Mouse (Mus musculus) heart, postnatal 0 days (tissue): ENCODE data around the gene Fgfr2. TPM values are rescaled to one million over a fixed set of nuclear protein-coding genes. Genes with fewer than 3 reads are reported as not detected.

Source experiments
- ATAC-seq: fragments of 200-750 bp; cut with Nextera tagmentation; 2 replicates; pipeline ENCODE4 v1.8.0; 2017; ENCODE audit warnings: low read depth, moderate number of reproducible peaks, moderate library complexity; ENCODE audit not compliant: insufficient read depth
- DNase-seq: peaks from one replicate; pipeline ENCODE4 v3.0.0-alpha.2; 2016; ENCODE audit warnings: low spot score
- H3K27ac ChIP-seq: fragments of 300-500 bp; sonication (generic); 2 replicates; pipeline ENCODE4 v1.5.1; 2014; ENCODE audit warnings: low read depth, mild to moderate bottlenecking
- H3K27me3 ChIP-seq: fragments of 300-500 bp; sonication (generic); 2 replicates; pipeline ENCODE4 v1.6.1; 2014; ENCODE audit warnings: low read length, mixed read lengths; ENCODE audit not compliant: control insufficient read depth, insufficient read depth
- H3K36me3 ChIP-seq: fragments of 300-500 bp; sonication (generic); replicated peaks from 2 replicates; pipeline ENCODE4 v1.6.1; 2014; ENCODE audit warnings: low read length, mixed read lengths; ENCODE audit not compliant: control insufficient read depth, insufficient read depth
- H3K4me1 ChIP-seq: fragments of 300-500 bp; sonication (generic); 2 replicates; pipeline ENCODE4 v1.6.1; 2014; ENCODE audit warnings: antibody characterized with exemption; ENCODE audit not compliant: control insufficient read depth, insufficient read depth
- H3K4me2 ChIP-seq: fragments of 300-500 bp; sonication (generic); 2 replicates; pipeline ENCODE4 v1.6.1; 2014; ENCODE audit warnings: low read depth, mild to moderate bottlenecking, low read length, moderate library complexity
- H3K4me3 ChIP-seq: fragments of 300-500 bp; sonication (generic); 2 replicates; pipeline ENCODE4 v1.5.1; 2014; ENCODE audit warnings: low read depth, low read length
- H3K9ac ChIP-seq: fragments of 300-500 bp; sonication (generic); replicated peaks from 2 replicates; pipeline ENCODE4 v1.6.1; 2014; ENCODE audit warnings: low read depth, low read length, mixed read lengths
- H3K9me3 ChIP-seq: fragments of 300-500 bp; sonication (generic); replicated peaks from 2 replicates; pipeline ENCODE4 v1.6.1; 2016; ENCODE audit warnings: low read length; ENCODE audit not compliant: control insufficient read depth
- CTCF ChIP-seq: IDR thresholded peaks from 2 replicates; pipeline ENCODE4 v1.5.1; 2016; ENCODE audit warnings: antibody characterized with exemption, control low read depth, low read depth
- EP300 ChIP-seq: IDR thresholded peaks from 2 replicates; pipeline ENCODE4 v1.6.1; 2016; ENCODE audit warnings: antibody characterized with exemption, low read depth
- WGBS: fragments of 180-500 bp; shearing (Covaris S2); extraction: QIAGEN DNeasy Blood & Tissue Kit; methylation state at CpG from one replicate; pipeline ENCODE4 v1.1.7; 2014; 5-methylcytosine and 5-hydroxymethylcytosine counted together
- polyA plus RNA-seq: library from polyadenylated mRNA; unstranded; fragments of >200 nt; fragmentation: Nextera tagmentation; extraction: Ambion mirVana; gene quantifications from 2 replicates; pipeline ENCODE4 v1.2.1, GENCODE M21; 2015
- total RNA-seq: library from RNA; depleted of rRNA; stranded (reverse); fragments of >200 nt; gene quantifications from 2 replicates; pipeline ENCODE4 v1.2.3, GENCODE M21; 2014; ENCODE audit warnings: low replicate concordance

Fgfr2 gene
- total and polyA plus RNA-seq, 2 experiments from 2014 or later = 3.8 to 11.5 TPM

- H3K4me3 ChIP-seq = no peak overlapping the region
- H3K4me1 ChIP-seq = no peaks in the 10 kb centered on the region
- TF ChIP-seq EP300 (no peak), CTCF (no peak)
- WGBS = 71% methylated on average over 10 of the region's 10 CpGs
- H3K9me3 ChIP-seq = no peaks in the 10 kb centered on the region
- no peak overlapping the region for H3K9ac ChIP-seq
- H3K36me3 ChIP-seq = no peaks in the 10 kb centered on the region
- H3K27me3 ChIP-seq = no peaks in the 10 kb centered on the region
- ATAC-seq = no peak
- DNase-seq = no peak
- H3K27ac ChIP-seq = no peak overlapping the region
- no peak overlapping the region for H3K4me2 ChIP-seq
These were observed 1334.4 kb downstream of the Fgfr2 start for GRCm38 (mm10) chr7:131788595-131789206.

DNA sequence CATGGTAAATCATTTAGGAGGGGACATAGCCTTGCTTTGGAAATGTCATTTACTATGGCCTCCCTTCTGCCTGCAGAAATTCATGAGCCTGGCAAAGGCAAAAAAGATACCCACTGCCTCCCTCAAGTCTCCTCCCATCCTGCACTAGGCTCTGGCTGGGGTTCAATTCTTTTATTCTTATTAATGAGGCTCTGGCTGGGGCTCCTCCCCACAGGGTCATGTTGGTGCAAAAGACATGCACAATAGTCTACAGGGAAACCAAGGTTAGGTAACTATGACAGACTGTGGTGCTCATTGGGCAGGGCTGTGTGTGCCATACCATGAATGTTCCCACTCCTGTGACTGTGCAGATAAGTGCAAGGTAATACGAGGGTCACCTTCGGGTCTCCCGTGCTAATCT lies 1337.4 kb downstream of the Fgfr2 start:
- TF ChIP-seq CTCF (no peak), EP300 (no peak)
- H3K36me3 ChIP-seq = no peaks in the 10 kb centered on the region
- DNase-seq (no peak), ATAC-seq (no peak)
- no peaks in the 10 kb centered on the region for H3K27me3 ChIP-seq
- no peak overlapping the region for H3K27ac ChIP-seq
- H3K4me1 ChIP-seq = no peaks in the 10 kb centered on the region
- H3K4me3 ChIP-seq = no peak overlapping the region
- H3K9ac ChIP-seq = no peak overlapping the region
- H3K9me3 ChIP-seq = no peaks in the 10 kb centered on the region
- H3K4me2 ChIP-seq = no peak overlapping the region
- WGBS = 79% methylated on average over 3 of the region's 3 CpGs

DNA sequence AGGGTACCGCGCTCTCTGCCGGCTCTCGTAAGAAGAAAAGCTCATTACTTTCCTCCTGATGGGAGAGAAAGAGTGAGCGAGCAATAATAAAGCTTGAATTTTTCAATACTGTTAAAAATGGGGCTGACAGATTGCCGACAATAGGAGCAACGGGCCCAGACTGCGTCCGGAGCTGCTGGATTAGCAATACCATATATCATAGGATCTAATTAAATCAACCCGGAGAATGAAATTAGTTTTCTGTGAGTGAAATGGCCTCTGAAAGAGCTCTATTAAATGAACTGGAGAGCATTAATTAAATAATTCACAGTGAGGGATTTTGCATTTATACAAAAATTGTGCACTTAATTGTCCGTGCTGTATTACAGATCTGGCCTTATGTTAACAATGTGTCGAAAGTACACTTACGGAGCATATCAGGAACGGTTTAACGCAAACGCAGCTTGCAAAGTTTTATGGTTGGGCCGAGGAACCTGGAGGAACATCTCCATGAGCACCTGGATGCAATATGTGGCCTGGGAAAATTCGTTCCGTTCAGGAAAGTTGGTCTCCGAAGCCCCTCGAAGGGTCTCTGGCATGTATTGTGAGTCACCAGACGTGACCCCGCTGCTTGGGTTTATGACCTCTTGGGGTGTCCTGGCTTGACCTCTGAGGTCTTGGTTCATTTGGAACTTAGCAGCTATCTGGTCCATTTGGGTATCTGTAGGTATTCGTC lies 1344.7 kb downstream of the Fgfr2 start:
- no peak overlapping the region for H3K27ac ChIP-seq
- no peaks in the 10 kb centered on the region for H3K9me3 ChIP-seq
- TF ChIP-seq CTCF = no peak
- TF ChIP-seq EP300 = no peak
- no peak overlapping the region for H3K9ac ChIP-seq
- DNase-seq = no peak
- no peaks in the 10 kb centered on the region for H3K36me3 ChIP-seq
- no peaks in the 10 kb centered on the region for H3K27me3 ChIP-seq
- WGBS = 84% methylated on average over 24 of the region's 24 CpGs
- H3K4me3 ChIP-seq = no peak overlapping the region
- no peak for ATAC-seq
- H3K4me2 ChIP-seq = no peak overlapping the region
- no peaks in the 10 kb centered on the region for H3K4me1 ChIP-seq

GRCm38 (mm10) chr7:131777461-131778270 lies 1345.5 kb downstream of the Fgfr2 start:
- WGBS = 61% methylated on average over 10 of the region's 10 CpGs
- Histone ChIP-seq H3K4me2 (no peak overlapping the region), H3K4me3 (no peak overlapping the region), H3K27ac (no peak overlapping the region), H3K27me3 (no peaks in the 10 kb centered on the region), H3K9ac (no peak overlapping the region), H3K4me1 (no peaks in the 10 kb centered on the region), H3K9me3 (no peaks in the 10 kb centered on the region), H3K36me3 (no peaks in the 10 kb centered on the region)
- no peak for TF ChIP-seq CTCF
- no peak for DNase-seq
- ATAC-seq = no peak

- no peaks in the 10 kb centered on the region for H3K27me3 ChIP-seq
These were observed 1346.9 kb downstream of the Fgfr2 start for GRCm38 (mm10) chr7:131776191-131776752.

More at GRCm38 (mm10) chr7:131776191-131776752, 1346.9 kb downstream of the Fgfr2 start:
- Histone ChIP-seq H3K9ac (no peak overlapping the region), H3K4me3 (no peak overlapping the region), H3K4me2 (no peak overlapping the region), H3K9me3 (no peaks in the 10 kb centered on the region), H3K4me1 (no peaks in the 10 kb centered on the region), H3K27ac (no peak overlapping the region), H3K36me3 (no peaks in the 10 kb centered on the region)
- TF ChIP-seq CTCF (no peak), EP300 (no peak)
- no peak for DNase-seq
- WGBS = 76% methylated on average over 16 of the region's 16 CpGs
- no peak for ATAC-seq
